Mouse (Mus musculus) common myeloid progenitor, adult 5-6 weeks (primary cell): ENCODE measurements around the gene Ackr3. TPM values are rescaled to one million over a fixed set of nuclear protein-coding genes. Genes with fewer than 3 reads are reported as not detected.

ENCODE experiments used
- ATAC-seq: replicated peaks from 2 replicates; pipeline ENCODE4 v1.8.0; 2016; ENCODE audit warnings: low read depth, mild to moderate bottlenecking, moderate TSS enrichment, inconsistent platforms; ENCODE audit not compliant: poor library complexity, severe bottlenecking
- total RNA-seq: library from RNA; stranded (forward); fragments of 200-1000, 187-1606 nt; gene quantifications from 2 replicates; pipeline ENCODE4 v1.2.3, GENCODE M21; 2017

Gene Ackr3
- total RNA-seq, 1 experiment from 2014 or later = not detected

GRCm38 (mm10) chr1:90202207-90202978, 1.4 kb upstream of the Ackr3 start:
- ATAC-seq = peak; percentile 76

GRCm38 (mm10) chr1:90203341-90203740, 439 bp upstream of the Ackr3 start:
- no peak for ATAC-seq

- no peak for ATAC-seq
These were observed 1.0 kb downstream of the Ackr3 start for GRCm38 (mm10) chr1:90204821-90205220.

- no peak for ATAC-seq
These were observed 1.4 kb downstream of the Ackr3 start for GRCm38 (mm10) chr1:90205223-90205622.

GRCm38 (mm10) chr1:90206684-90207083, 2.9 kb downstream of the Ackr3 start:
- no peak for ATAC-seq

- no peak for ATAC-seq
These were observed 3.5 kb downstream of the Ackr3 start for GRCm38 (mm10) chr1:90207279-90207678.

- no peak for ATAC-seq
These were observed 4.1 kb downstream of the Ackr3 start for GRCm38 (mm10) chr1:90207739-90208502.

GRCm38 (mm10) chr1:90208503-90208860, 4.7 kb downstream of the Ackr3 start:
- ATAC-seq = no peak

GRCm38 (mm10) chr1:90209069-90209468, 5.3 kb downstream of the Ackr3 start:
- no peak for ATAC-seq

GRCm38 (mm10) chr1:90209741-90210140, 6.0 kb downstream of the Ackr3 start:
- no peak for ATAC-seq

GRCm38 (mm10) chr1:90210346-90210745, 6.6 kb downstream of the Ackr3 start:
- ATAC-seq = no peak

GRCm38 (mm10) chr1:90210761-90211160, 7.0 kb downstream of the Ackr3 start:
- ATAC-seq = no peak

- ATAC-seq = no peak
These were observed 8.6 kb downstream of the Ackr3 start for GRCm38 (mm10) chr1:90212376-90212775.

GRCm38 (mm10) chr1:90212901-90213300, 9.1 kb downstream of the Ackr3 start:
- ATAC-seq = no peak

GRCm38 (mm10) chr1:90214021-90214420, 10.2 kb downstream of the Ackr3 start:
- no peak for ATAC-seq

- no peak for ATAC-seq
These were observed 11.1 kb downstream of the Ackr3 start for GRCm38 (mm10) chr1:90214926-90215325.

GRCm38 (mm10) chr1:90215881-90216280, 12.1 kb downstream of the Ackr3 start:
- ATAC-seq = peak; percentile 71

GRCm38 (mm10) chr1:90216395-90216794, 12.6 kb downstream of the Ackr3 start:
- no peak for ATAC-seq

- no peak for ATAC-seq
These were observed 16.5 kb downstream of the Ackr3 start for GRCm38 (mm10) chr1:90220280-90220679.

GRCm38 (mm10) chr1:90220844-90221243, 17.1 kb downstream of the Ackr3 start:
- ATAC-seq = no peak

- ATAC-seq = peak; percentile 87
These were observed 18.1 kb downstream of the Ackr3 start for GRCm38 (mm10) chr1:90221811-90222361.
